Mouse (Mus musculus) urinary bladder, postnatal 14 days (tissue): Measurements from ENCODE around the gene Susd1.

ENCODE experiments used
- DNase-seq: peaks from one replicate; pipeline ENCODE4 v3.0.0; 2021; ENCODE audit warnings: low spot score

The Susd1 gene

DNA sequence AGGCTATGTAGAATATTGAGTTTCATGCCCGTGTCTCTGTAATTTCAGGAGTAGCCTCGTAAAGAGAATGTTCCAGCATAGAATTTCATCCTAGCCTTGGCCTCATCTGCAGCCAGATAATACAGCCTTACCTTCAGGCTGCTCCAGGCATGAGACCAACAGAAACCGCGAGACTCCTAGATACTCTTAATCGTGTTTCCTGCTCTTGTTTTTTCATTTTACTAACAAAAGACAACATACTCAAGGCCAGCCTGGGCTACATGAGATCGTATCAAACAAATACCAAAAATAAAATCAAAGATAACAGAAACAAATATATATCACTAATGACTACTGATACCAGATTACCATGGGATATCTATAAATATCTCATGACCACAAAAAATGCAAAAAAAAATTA lies 9.3 kb downstream of the Susd1 start:
- no peak for DNase-seq

DNA sequence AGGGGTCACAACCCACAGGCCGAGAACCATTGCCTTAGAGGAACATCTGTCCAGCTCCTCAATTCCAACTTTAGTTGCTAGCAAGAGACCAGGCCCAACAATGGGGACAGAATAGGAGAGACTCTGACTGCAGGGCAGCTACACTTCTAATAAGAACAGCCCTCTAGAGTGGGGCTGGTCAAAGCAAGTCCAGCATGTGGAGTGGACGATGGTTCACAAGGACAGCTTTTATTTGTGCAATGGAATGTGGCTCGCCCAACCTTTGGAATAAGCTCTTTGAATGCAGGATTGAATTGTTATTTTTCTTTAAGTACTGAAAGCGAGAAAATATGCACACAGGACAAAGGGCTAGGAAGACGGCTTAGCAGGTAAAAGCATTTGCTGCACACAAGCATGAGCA lies 12.0 kb downstream of the Susd1 start:
- no peak for DNase-seq

DNA sequence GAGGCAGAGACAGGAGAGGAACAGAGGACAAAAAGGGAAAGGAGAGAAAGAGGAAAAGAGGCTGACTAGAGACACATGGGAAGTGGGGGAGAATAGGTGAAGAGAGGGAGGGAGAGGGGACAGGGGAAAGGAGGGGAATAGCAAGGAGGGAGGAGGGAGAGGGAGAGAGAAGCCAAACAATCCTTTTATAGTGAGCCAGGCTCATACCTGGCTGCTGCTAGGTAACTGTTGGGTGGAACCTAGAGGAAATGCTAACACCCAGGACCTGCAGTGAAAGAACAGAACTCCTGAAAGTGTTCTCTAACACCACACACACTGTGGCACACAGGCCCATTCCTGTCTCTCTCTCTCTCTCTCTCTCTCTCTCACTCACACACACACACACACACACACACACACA lies 15.6 kb downstream of the Susd1 start:
- DNase-seq = no peak

DNA sequence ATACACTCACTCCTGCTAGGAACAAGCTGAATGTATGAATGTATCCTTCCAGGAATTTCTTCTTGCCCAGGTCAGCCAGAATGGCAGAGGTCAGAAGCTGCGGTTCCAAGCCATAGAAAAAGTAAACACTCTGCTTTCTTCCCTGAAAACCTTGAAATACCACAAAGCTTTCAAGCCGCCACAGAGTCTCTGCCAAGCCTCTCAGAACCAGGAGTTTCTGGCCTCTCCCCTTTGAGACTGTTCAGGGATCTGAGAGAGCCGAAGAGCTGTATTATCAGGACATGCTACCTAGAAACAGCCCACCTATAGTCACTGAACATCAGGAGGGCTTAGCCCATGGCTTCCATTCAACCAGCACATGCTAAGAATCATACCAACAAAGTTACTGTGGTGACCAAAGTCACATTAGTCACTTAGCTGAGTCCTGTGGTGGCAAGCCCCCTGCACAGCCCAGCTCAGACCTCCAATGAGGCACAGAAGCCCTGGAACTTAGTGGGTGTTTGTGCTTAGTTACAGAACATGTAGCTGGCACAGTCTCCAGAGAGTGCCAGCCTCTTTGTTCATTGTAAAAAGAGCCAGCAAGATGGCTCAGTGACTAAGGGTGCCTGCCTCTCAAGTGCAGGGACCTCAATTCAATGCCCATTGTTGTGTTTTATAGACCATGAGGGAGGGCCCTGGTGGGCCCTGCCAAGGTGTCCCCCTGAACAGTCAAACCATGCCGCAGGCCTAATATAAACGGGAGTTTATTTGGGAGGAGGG lies 16.2 kb downstream of the Susd1 start:
- no peak for DNase-seq

DNA sequence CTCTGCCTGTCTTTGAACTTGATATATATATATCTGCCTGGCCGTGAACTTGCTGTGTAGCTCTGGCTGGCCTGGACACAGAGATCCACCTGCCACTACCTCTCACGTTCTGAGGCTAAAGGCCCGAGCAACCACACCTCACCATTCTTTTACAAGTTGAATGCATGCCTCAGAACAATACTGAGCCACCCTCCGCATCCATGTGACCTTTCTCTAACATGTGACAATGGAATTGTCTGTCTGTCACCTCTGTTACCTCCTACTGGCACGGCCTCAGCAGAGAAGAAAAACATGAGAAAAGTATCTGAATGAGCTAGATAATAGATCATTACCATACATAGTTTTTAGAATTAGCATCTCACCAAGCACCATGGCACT lies 17.1 kb downstream of the Susd1 start:
- no peak for DNase-seq

DNA sequence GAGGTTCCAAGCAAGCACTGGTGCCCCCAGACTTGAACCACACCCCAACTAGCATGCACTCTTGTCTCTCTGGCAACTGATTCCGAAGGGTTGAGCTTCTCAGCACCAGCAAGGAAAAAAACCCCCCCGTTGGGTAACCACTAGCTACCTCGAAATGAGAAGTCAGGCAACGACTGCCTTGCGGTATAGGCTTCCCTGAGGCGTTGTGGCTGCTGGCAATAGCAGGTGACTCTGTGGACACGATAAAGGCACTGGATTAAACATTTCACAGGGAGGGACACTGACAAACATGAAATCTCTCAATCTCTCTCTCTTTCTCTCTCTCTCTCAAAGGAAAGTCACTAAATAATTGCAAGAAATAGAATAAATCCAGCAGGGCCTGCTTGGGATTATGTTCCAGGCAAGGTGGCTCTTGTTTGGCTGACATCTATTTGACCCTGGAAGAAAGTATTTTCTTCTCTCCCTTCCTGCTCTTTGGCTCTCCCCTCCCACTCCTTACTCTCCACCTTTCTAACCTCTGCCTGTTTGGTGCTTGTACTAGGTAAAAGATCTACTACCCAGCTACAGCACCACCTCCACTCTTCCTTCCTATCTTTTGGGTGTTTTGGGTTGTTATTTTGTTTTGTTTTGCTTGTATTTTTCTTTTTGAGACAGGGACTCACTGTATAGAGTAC lies 17.6 kb downstream of the Susd1 start:
- no peak for DNase-seq

DNA sequence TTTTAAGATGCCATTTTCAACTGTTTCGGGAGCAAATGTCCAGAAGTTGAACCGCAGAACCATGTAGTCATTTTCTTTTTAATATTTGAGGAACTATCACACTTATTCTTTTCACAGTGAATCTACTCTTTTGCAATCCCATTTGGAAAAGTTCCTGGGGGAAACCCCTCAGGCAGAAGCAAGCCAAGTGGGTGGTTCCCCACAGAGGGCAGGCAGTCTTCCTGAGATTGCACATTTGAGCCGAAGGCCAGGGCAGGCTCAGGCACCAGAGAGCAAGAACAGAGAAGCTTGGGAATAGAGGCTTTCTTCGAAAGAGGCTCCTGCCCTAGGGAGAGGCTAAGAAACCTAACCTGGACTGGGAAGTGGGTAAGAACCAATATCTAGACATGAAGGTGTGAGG lies 19.2 kb downstream of the Susd1 start:
- no peak for DNase-seq

DNA sequence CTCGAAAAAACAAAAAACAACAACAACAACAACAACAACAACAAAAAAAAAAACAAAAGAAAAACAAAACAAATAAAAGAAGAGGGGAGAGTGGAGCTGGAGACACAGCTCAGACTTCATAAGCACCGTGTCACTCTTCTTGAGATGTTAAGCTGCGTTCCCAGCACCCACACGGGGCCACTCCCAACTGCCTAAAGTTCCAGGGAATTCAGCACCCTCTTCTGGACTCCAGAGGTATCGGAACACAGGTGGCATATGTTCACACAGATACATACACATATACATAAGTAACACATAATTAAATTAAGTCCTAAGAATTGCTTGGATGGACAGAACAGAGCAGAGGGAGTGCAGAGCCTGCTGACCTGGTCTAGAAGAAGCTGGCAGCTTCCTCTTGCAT lies 25.0 kb downstream of the Susd1 start:
- DNase-seq = no peak

DNA sequence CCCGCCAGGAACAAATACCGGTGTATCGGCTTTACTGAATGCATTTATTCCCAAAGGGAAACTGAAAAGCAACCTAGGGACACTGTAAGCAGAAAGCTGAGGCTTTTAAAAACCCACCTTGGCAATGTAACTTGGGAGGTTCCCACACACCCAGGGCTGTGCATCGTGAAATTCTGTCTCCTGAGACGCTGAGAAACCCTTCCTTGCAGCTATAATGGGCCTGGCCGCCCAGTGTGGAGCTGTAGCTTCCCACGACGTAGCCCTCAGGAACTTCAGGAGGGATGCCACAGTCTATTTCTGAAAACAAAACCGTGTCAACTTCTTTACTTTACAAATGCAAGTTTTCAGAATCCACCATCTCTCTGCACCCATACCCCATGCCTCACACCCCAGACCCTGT lies 27.3 kb downstream of the Susd1 start:
- DNase-seq = no peak

DNA sequence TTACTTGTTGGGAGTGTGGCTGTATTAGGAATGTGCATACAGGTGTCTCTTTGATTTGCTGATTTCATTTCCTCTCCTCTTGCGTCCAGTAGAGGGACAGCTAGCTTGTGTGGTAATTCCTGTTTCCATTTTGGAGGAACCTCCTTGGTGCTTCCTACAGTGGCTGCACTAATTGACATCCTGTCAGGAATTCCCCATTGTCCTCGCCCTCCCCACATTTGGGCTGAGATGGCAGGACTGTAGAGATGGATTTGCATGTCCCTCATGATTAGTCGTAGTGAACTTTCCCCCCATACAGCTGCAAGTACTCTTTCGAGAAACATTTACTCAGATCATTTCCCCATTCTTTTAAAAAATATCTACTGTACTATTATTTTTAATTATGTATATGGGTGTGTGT lies 30.7 kb downstream of the Susd1 start:
- DNase-seq = no peak

DNA sequence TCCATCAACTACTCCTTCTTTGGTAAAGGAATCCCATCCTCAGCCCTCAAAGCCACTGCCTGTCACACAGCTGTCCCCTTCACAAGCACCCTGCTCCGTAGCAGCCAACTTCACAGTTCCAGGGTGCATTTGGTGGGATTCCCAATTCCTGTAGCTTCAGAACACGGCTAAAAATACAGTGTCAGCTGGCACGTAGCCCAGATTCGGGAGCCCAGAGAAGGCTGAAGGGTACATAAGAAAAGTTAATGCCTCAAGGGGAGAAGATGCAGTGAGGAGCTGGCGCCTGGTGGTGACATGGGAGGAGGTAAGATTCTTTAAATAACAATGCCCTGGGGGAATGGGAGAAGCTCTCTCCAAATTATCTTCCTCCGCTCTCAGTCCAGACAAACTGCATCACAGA lies 34.1 kb downstream of the Susd1 start:
- no peak for DNase-seq

DNA sequence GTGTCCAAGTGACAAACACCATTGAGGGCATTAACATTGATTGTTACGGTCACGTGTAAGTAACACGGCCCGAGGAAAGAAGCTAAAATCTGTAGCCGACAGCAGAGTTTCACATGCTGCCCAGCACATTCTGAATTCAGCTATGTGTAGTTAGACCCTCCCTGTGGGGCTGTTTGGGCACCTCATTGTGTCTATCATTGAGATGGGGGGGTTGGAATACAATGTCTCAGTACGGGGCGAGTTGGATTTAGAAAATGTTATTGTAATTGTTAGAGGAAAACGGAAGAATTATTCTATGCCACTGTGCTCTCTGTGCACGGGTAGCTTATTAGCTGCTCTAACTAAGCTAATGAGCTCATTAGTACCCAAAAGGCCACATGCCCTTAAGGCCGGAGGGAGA lies 37.5 kb downstream of the Susd1 start:
- no peak for DNase-seq

DNA sequence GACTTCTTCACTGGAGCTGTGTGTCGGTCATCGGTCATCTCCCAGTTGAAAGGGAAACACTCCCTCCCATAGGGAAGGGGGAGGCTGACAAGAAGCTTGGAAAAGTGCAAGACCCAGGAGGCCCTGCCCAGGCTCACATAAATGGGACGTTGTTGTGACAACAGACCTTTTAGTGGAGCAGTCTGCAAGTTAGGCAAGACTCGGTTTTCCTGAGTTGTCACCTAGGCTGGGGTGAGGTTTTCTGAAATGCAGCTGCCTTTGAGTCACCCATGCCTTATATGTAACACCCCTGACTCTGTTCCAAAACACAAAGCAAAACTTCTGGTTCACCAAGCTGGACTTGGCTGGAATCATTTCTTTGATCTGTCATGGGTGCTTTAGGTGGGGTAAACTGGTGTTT lies 39.1 kb downstream of the Susd1 start:
- DNase-seq = peak; percentile 36

DNA sequence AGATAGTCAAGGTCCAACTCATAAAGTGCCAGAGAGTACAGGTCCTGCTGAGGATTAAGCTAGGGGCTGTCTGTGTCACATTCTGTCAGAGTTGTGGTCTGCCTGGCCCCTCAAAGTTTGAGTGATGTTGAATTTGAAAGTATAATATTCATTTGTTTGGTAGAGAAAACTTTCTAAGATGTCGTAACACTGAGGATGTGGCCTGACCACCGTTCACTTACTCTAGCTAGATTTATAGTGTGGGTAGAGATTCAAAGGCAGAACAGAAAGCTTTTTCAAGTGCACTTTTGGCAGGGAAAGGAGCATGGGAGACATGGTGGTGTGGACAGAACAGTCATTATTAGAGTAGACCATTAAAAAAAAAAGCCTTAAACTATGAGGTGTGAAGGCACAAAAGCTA lies 42.9 kb downstream of the Susd1 start:
- DNase-seq = no peak

DNA sequence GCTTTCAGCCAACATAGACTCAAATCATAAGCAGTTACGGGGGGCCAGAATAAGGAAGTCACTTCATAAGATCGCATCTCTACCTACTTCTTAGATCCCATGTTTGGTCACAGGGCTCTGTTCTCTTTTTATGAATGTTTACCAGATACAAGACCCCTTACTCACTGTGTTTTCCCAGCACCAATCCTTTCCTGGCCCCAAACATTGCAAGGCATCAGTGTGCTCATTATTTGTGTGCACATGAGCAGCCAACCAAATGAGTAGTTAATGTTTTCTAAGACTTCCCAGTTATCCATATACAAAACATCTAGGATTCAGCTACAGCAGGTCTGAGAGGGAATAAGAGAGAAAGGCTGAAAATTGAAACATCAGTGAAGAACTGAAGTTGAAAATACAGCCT lies 44.3 kb downstream of the Susd1 start:
- DNase-seq = no peak

DNA sequence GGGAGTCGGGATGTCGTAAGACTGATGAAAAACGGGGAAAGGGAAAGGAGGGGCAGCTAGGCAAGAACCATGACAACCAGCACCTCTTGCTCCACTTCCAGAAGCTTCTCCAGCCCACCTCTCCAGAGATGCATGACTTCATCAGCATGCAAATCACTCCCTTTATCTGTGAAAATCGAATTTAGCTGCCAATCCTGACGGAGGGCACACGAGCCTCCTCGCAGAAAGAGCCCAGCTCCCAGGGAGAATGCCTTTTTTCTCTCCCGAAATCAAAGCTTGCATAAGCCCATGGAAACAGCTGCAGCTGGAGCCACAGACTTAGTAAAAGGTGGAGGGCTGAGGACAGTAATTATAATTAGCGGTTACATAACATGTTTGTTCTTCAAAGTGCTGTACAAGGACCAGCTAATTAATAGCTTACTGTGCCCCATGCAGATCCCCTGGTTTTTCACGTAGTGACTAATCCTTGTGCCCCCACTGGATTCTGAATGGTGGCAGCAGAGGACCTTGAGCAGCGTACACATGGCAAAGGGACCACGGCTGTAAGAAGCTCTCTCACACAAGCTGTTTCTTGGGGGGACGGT lies 49.9 kb downstream of the Susd1 start:
- DNase-seq = no peak

DNA sequence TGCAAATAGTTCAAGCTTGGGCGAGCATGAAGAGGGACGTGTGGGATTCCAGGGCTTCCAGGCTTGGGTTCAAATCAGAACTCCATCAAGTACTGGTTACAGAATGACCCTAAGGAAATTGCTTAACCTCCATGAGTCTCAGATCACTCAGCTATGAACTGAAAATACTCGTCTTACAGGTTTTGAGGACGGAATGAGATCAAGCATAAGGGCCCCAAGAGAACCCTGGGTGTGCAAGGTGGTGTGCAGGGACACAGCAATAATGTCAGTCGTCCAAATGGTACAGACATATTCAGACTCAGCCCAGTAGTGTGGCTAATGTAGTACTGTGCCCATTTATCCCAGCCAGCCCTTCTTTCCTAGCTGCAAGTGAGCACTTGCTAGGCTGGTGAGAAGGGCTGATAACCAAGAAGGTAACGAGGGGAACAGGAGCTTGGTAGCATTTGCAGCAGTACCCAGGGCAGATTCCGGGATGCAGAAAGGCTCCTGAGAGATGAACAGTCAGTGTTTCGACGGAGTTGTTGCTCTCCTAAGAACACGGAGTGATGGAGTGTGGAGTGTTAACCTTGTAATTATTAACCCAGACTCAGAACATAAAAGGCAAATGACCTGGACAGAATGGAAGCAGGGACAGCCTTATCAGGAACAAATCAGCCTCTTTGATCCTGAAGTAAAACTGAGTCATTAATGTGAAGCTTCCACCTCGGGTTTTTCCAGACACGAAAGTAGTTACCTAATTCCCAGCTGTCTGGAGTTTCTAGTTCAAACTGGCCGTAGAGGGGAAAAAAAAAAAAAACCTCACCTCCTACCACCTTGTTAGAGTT lies 50.8 kb downstream of the Susd1 start:
- no peak for DNase-seq

DNA sequence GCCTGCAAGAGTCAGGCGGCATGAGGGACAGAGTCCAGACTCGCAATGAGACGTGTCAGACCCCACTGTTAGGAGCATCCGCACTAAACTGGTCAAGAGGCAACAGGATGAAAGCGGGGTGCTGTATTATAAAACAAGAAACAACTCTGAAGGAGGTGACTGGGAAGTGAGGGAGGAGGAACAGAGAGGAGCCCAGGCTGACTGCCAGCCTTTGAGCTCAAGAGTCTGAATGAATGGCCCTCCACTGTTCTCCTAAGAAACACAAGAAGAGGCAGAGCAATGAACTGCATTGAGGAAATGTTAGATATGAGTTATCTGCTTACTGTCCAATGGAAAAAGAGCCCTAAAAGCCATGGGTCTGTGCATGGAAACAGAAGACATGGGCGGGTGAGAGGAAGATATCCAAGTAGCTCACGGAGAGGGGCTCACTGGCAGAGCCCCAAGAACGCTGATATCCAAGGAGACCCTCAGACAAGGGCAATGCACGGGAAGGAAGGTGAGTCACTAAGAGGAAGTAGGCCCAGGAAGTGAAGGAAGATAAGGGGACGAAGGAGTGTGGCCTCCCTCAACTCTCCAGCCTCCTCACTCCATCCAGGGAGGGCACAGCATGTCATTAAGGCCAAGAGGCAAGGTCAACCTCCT lies 53.1 kb downstream of the Susd1 start:
- no peak for DNase-seq

DNA sequence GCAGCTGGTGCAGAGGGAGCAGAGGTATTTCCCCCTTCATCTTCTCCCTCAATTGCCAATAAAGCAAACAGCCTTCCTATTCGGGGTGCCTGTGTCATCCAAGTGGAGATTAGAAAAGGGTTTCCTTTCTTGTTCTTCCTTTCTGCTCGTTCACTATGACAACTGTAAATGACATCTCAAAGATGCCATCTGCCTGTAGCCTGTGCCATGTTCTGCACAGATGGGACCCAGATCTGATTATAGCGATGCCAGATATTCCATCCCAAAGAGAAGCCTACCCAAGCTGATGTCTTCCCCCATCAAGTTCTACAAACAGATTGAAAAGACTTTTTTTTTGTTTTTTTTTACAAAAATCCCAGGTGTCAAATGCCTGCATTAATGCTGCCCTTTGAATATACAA lies 54.6 kb downstream of the Susd1 start:
- DNase-seq = no peak

DNA sequence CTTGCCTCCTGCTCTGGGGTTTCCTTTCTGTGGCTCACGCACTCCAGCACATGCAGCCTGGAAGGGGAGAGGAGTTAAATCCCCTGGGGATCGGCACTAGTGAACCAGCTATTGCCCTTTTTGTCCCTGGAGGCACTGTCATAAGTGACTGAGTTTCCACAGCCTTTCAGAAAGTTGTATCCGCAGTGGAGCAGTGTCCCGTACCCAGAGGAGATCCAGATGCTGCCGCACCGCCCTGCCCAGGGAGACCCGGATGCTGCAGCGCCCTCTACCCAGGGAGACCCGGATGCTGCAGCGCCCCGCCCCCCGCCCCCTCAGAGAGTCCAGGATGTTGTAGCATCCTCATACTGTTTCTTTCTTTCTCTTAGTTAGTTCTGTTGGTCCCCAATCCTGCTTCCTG lies 56.3 kb downstream of the Susd1 start:
- no peak for DNase-seq

DNA sequence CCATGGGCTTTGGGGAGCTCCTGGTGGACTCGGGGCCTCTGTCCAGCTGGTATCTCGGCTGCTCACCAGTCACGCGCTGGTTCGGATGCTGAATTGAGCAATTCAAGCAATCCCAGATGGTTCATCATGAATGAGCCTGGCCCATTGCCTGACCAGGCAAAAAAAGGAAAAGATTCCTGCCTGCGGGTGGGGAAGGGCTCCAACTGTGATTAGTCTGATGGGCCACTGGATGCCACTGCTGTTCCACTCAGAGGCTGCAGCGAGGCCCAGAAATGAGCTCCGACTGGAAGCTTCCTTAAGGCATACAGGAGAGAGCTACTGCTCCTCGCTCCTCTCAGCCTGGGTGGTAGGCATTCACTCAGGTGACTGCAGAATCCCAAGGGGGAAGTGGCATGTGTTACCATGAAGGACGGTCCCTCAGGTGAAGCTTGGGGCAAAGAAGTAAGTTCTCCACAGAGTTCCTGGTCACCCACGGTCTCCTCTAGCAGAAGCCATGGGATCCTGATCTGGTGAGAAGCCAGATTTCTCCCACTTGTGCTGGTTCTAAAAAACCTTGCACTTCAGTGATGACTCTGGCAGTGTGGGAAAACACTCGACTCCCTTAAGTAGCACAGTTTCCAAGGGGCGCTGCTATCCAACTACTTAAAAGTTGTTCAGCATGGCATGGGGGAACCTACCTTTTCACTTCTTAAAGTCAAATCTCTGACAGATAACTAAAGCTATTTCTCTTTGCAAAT lies 57.3 kb downstream of the Susd1 start:
- DNase-seq = peak; percentile 76

DNA sequence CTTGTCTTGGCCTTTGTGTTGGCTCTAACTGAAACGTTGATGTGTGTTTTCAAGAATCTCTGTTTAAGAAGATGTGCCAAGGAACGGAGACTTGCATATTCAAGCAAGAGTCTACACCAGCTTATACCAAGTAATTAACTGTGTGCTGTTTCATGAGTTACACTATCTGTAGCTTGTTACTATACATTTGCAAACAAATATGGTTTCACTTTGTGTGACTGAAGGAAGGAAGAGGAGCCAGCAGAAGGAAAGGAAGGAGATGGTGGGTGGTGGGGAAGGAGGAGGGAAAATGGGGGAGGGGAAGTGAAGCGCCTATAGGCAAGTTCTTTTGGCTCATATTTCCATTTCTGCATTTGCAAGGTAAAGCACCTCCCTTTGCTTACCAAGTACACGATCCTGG lies 58.0 kb downstream of the Susd1 start:
- no peak for DNase-seq
